10 mouse cellular contexts compared by ENCODE assay signal in genomic region chr11:4022111-4022510, GRCm38 (mm10). TPM values are rescaled to one million over a fixed set of nuclear protein-coding genes. Genes with fewer than 3 reads are reported as not detected.
"Had no signal": no experiment of that assay in that cellular context is flagged by ENCODE, and none has a peak within 500 bp of the region (broad histone marks: within the 10 kb centered on the region; RNA-seq: fewer than 3 reads in every experiment).

No protein-coding gene starts in this region.

RNA-seq across cellular contexts. Expression of gene Sec14l4, which starts 9.2 kb away (rescaled TPM):
- total RNA-seq: neutrophil, adult 5-6 weeks had no signal
- polyA plus RNA-seq: neural tube, embryonic 13.5 days; neural tube, embryonic 14.5 days; neural tube, embryonic 15.5 days had no signal

RNA-seq across cellular contexts. Expression of gene Gal3st1, which starts 38.7 kb away (rescaled TPM):
- total RNA-seq: neutrophil, adult 5-6 weeks had no signal

RNA-seq across cellular contexts. Expression of gene Sec14l3, which starts 42.5 kb away (rescaled TPM):
- total RNA-seq: neutrophil, adult 5-6 weeks had no signal
- polyA plus RNA-seq: small intestine, adult 2 months; spleen, adult 2 months; stomach, embryonic 14.5 days; urinary bladder, adult 2 months had no signal

RNA-seq across cellular contexts. Expression of gene 4930556J24Rik, which starts 45.5 kb away (rescaled TPM):
- total RNA-seq: neutrophil, adult 5-6 weeks had no signal
- polyA plus RNA-seq: neural tube, embryonic 15.5 days; spleen, adult 2 months; thymus, adult 2 months; thymus, postnatal 0 days had no signal
